Mouse (Mus musculus) intestine, postnatal 0 days (tissue): Measurements from ENCODE around the gene Cradd. TPM values are rescaled to one million over a fixed set of nuclear protein-coding genes. Genes with fewer than 3 reads are reported as not detected.

Experiments used
- ATAC-seq: fragments of 200-750 bp; cut with Nextera tagmentation; 2 replicates; pipeline ENCODE4 v1.8.0; 2017; ENCODE audit warnings: mild to moderate bottlenecking, moderate TSS enrichment, moderate library complexity
- H3K27ac ChIP-seq: fragments of 300-500 bp; sonication (generic); 2 replicates; pipeline ENCODE4 v1.5.1; 2014; ENCODE audit warnings: mild to moderate bottlenecking, low read depth, low read length, moderate library complexity
- H3K27me3 ChIP-seq: fragments of 300-500 bp; sonication (generic); replicated peaks from 2 replicates; pipeline ENCODE4 v1.6.1; 2014; ENCODE audit warnings: low read length, mixed read lengths; ENCODE audit not compliant: control insufficient read depth, insufficient read depth
- H3K36me3 ChIP-seq: fragments of 300-500 bp; sonication (generic); 2 replicates; pipeline ENCODE4 v1.6.1; 2014; ENCODE audit warnings: mild to moderate bottlenecking, moderate library complexity; ENCODE audit not compliant: control insufficient read depth, insufficient read depth
- H3K4me1 ChIP-seq: fragments of 300-500 bp; sonication (generic); replicated peaks from 2 replicates; pipeline ENCODE4 v1.6.1; 2014; ENCODE audit warnings: antibody characterized with exemption, low read length, mixed read lengths; ENCODE audit not compliant: control insufficient read depth, insufficient read depth
- H3K4me2 ChIP-seq: fragments of 300-500 bp; sonication (generic); replicated peaks from 2 replicates; pipeline ENCODE4 v1.6.1; 2014; ENCODE audit warnings: low read depth, mild to moderate bottlenecking, moderate library complexity
- H3K4me3 ChIP-seq: fragments of 300-500 bp; sonication (generic); 2 replicates; pipeline ENCODE4 v1.5.1; 2014; ENCODE audit warnings: low read depth, low read length
- H3K9ac ChIP-seq: fragments of 300-500 bp; sonication (generic); 2 replicates; pipeline ENCODE4 v1.6.1; 2014; ENCODE audit warnings: mild to moderate bottlenecking, low read depth, low read length
- H3K9me3 ChIP-seq: fragments of 300-500 bp; sonication (generic); 2 replicates; pipeline ENCODE4 v1.6.1; 2016; ENCODE audit warnings: mixed run types; ENCODE audit not compliant: control insufficient read depth
- CTCF ChIP-seq: sonication (generic); IDR thresholded peaks from 2 replicates; pipeline ENCODE4 v1.5.1; 2016; ENCODE audit warnings: low read depth, mild to moderate bottlenecking, control low read depth, antibody characterized with exemption, moderate library complexity
- WGBS: fragments of 180-500 bp; shearing (Covaris S2); extraction: QIAGEN DNeasy Blood & Tissue Kit; methylation state at CpG from one replicate; pipeline ENCODE4 v1.1.7; 2014; 5-methylcytosine and 5-hydroxymethylcytosine counted together
- polyA plus RNA-seq: library from polyadenylated mRNA; unstranded; fragments of >200 nt; fragmentation: Nextera tagmentation; extraction: Ambion mirVana; gene quantifications from 2 replicates; pipeline ENCODE4 v1.2.1, GENCODE M21; 2015

Gene Cradd
- 11.9 and 12.5 TPM in 2 replicates for polyA plus RNA-seq

DNA sequence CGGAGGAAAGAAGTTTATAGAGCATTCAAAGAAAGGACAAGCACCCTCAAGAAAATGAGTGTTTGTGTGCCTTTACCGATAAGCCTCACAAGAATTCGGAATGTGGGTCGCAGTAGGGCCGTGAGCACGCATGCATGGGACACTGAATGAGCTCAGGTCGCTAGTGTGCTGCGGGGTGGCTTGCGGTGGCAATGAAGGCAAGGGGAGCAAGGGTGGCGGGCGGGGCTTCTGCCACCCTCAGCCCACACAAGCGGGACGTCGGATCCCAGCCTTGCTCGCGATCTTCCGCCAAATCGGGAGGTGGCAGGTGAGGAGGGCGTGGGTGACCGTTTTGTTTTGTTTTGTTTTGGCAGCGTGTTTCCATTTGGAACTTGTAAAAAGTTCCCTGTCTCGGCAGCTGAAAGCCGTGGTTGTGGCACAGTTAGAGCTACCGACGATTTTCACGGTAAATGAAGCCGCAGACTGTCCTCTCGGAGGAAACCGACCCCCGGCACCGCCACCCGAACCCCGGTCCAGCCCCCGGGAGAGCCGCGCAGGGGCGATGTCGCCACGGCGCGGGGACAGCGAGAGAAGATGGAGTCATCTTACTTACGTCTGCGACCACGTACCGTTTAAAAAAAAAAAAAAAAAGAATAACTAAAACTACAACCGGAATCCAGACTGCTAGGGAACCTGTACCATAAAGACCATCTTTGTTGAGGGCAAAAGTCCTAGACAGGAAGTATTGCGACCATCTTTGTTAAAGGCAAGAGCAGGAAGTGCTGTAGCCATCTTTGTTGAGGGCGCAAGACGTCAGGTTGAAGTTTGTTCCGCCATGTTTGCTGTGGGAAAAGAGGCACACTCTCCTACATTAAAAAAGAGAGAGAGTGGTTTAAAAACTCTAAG, at the start of gene Cradd:
TSS of gene Cradd (minus strand) at position 741 of the 885 bp plus-strand sequence.
- ATAC-seq: peak; percentile 82

DNA sequence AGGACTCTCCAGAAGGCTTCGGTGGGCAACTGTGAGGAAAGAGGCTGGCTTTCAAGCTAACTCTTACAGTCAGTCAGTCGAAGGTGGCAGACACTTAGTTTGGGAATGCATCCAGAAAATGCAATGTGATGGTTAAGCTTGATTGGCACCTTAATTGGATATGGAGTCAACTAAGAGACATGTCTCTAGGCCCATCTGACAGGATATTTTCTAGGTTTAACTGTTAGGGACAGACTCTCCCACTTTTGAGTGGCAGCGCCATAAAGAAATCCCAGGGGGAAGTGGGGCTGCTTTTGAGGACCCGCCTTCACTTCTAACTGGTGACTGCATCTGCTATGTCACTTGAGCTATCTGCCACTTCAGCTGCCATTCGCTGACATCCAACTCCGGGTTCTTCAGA, 49.4 kb upstream of the Cradd start:
- H3K27me3 ChIP-seq: no peaks in the 10 kb centered on the region
- no peak overlapping the region for H3K9ac ChIP-seq
- no peaks in the 10 kb centered on the region for H3K4me1 ChIP-seq
- ATAC-seq: no peak
- no peak overlapping the region for H3K27ac ChIP-seq
- no peaks in the 10 kb centered on the region for H3K9me3 ChIP-seq
- H3K4me2 ChIP-seq: no peak overlapping the region
- 93% methylated on average over 6 of the region's 6 CpGs for WGBS
- no peak for TF ChIP-seq CTCF
- no peak overlapping the region for H3K4me3 ChIP-seq
- H3K36me3 ChIP-seq: no peaks in the 10 kb centered on the region

More for the DNA sequence above, at the start of gene Cradd:
- Histone ChIP-seq H3K4me2 (peak within 1 kb of the TSS; percentile 86), H3K27me3 (no peaks in the 10 kb centered on the region), H3K27ac (peak within 1 kb of the TSS; percentile 98), H3K9ac (peak within 1 kb of the TSS; percentile 97), H3K4me3 (peak within 1 kb of the TSS; percentile 75), H3K9me3 (no peaks in the 10 kb centered on the region), H3K36me3 (no peaks in the 10 kb centered on the region), H3K4me1 (no peaks in the 10 kb centered on the region)
- TF ChIP-seq CTCF: peak; percentile 17; the same call in 1 of the 2 replicates
- WGBS: under 1% methylated on average over 51 of the region's 51 CpGs

DNA sequence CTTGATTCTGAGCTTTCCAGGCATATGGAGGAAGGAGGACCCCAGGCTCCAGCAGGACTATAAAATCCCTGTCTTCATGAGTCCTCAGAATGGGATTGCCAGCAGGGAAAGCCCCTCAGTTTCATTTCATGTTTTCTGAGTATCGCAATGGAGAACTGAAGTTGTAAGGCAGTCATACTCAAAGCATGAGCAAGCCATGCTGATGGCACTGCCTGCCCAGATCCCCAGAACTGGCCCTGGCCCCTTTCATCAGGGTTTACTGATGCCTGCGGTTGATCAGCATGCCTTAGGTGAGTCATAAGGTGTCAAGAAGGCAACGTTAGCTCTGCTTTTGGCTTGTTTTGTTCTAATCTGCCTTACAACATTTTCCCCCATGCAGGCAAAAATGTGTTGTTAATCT, 48.0 kb upstream of the Cradd start:
- H3K27ac ChIP-seq: no peak overlapping the region
- H3K4me1 ChIP-seq: no peaks in the 10 kb centered on the region
- no peaks in the 10 kb centered on the region for H3K27me3 ChIP-seq
- no peak overlapping the region for H3K4me2 ChIP-seq
- H3K4me3 ChIP-seq: no peak overlapping the region
- TF ChIP-seq CTCF: no peak
- ATAC-seq: no peak
- no peak overlapping the region for H3K9ac ChIP-seq
- H3K36me3 ChIP-seq: no peaks in the 10 kb centered on the region
- no peaks in the 10 kb centered on the region for H3K9me3 ChIP-seq
- 76% methylated on average over 3 of the region's 3 CpGs for WGBS

DNA sequence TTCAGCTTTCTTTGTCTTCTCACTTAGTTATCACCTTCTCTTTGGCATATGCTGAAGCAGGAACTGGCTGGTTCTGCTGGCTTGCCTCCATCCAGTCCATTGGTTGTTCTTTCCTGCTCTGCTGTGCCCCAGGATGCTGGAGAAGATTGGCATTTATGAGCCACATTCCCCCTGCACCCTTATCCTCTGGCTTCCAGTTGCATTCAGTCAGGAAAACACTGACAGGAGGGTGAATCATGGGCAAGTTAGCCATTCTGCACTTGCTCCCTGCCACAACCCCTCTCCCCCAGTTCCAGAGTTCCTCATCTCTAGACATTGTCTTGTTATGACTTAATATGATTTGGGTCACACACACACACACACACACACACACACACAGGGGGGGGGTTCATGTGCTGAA, 45.3 kb upstream of the Cradd start:
- no peak overlapping the region for H3K9ac ChIP-seq
- no peak overlapping the region for H3K27ac ChIP-seq
- H3K27me3 ChIP-seq: no peaks in the 10 kb centered on the region
- no peaks in the 10 kb centered on the region for H3K4me1 ChIP-seq
- TF ChIP-seq CTCF: no peak
- no peak for ATAC-seq
- H3K4me3 ChIP-seq: no peak overlapping the region
- H3K36me3 ChIP-seq: no peaks in the 10 kb centered on the region
- no peak overlapping the region for H3K4me2 ChIP-seq
- peaks cover 4% of the 10 kb centered on the region; the same call in 1 of the 2 replicates for H3K9me3 ChIP-seq

DNA sequence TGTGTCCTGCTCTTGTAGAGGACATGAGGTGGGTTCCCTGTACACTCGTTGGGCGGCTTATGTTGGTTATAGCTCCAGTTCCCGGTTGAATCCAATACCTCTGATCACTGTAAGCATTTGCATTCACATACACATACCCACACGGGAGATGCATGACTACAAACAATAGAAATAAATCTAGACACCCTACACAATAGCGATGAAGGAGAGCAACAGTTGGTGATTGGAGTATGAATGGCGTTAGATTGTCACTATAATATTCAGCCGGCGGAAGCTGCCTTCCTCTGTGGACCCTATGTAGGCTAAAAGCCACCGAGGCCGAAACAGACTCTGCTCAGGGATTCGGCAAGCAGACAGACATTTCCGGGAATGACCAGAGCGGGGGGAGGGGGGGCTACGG, 44.2 kb upstream of the Cradd start:
- no peak overlapping the region for H3K27ac ChIP-seq
- peaks cover 4% of the 10 kb centered on the region; the same call in 1 of the 2 replicates for H3K9me3 ChIP-seq
- no peak for TF ChIP-seq CTCF
- 84% methylated on average over 14 of the region's 14 CpGs for WGBS
- ATAC-seq: no peak
- H3K27me3 ChIP-seq: no peaks in the 10 kb centered on the region
- H3K9ac ChIP-seq: no peak overlapping the region
- H3K36me3 ChIP-seq: no peaks in the 10 kb centered on the region
- H3K4me1 ChIP-seq: no peaks in the 10 kb centered on the region
- no peak overlapping the region for H3K4me2 ChIP-seq
- H3K4me3 ChIP-seq: no peak overlapping the region

DNA sequence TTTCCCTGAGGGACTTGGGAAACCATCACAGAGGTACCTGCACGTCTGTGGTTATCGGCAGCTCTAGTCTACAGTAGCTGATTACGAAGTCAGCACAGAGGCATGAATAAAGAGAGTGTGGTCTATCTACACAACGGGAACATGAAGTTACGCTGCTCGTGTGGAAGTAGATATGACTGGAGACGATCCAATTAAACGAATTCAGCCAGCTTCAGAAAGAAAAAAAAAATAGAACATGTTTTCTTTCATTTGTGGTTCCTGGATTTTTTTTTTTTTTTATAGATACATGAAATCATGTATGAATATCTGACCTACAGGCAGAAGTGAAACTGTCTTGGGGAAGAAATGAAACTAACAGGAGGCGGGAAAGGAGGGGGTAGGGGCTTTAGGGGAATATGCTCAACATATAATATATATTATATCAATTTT, 43.7 kb upstream of the Cradd start:
- Histone ChIP-seq H3K9me3 (peaks cover 4% of the 10 kb centered on the region; the same call in 1 of the 2 replicates), H3K36me3 (no peaks in the 10 kb centered on the region), H3K4me3 (no peak overlapping the region), H3K9ac (no peak overlapping the region), H3K27ac (no peak overlapping the region), H3K27me3 (no peaks in the 10 kb centered on the region), H3K4me1 (no peaks in the 10 kb centered on the region), H3K4me2 (no peak overlapping the region)
- 82% methylated on average over 9 of the region's 9 CpGs for WGBS
- no peak for TF ChIP-seq CTCF
- no peak for ATAC-seq
